Mouse (Mus musculus): ENCODE measurements around the gene Trp53bp2. TPM values are rescaled to one million over a fixed set of nuclear protein-coding genes. Genes with fewer than 3 reads are reported as not detected.
A peak's percentile ranks its signal among the peaks of the same experiment; 100 is the strongest.

The Trp53bp2 gene
- polyA plus RNA-seq, 1 experiment from 2014 or later, result 25.7 TPM

GRCm38 (mm10) chr1:182380683-182381082, 28.3 kb upstream of the Trp53bp2 start:
- no peak overlapping the region for H3K9ac ChIP-seq (replicated peaks)
- no peak for ATAC-seq
- no peak overlapping the region for H3K4me2 ChIP-seq (replicated peaks)
- no peaks in the 10 kb centered on the region for H3K27me3 ChIP-seq
- no peak overlapping the region for H3K27ac ChIP-seq
- WGBS, result 91% methylated on average over 7 of the region's 7 CpGs
- H3K4me1 ChIP-seq (replicated peaks), result peaks cover 7% of the 10 kb centered on the region
- no peaks in the 10 kb centered on the region for H3K36me3 ChIP-seq
- H3K9me3 ChIP-seq, result no peaks in the 10 kb centered on the region
- H3K4me3 ChIP-seq (replicated peaks), result no peak overlapping the region

DNA sequence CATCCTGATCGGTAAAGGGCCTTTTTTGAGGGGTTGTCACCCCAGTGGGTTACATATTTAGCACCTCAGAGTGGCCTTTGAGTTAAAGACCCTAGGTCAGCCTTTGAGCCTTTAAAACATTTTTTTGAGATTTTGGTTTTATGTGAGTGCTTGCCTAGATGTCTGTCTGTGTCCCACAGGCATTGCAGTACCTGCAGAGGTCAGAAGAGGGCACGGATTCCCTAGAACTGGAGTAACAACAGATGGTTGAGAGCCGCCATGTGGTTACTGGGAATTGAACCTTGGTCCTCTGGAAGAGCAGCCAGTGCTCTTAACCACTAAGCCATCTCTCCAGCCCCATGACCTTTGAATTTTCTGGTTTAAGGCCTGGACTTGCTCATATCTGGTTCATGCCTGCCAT, 27.6 kb upstream of the Trp53bp2 start:
- Histone ChIP-seq H3K4me1 (replicated peaks) (0 out of 2 replicates have a peak, but pooled peaks cover 1% of the 10 kb centered on the region), H3K4me2 (replicated peaks) (no peak overlapping the region), H3K4me3 (replicated peaks) (no peak overlapping the region), H3K9me3 (no peaks in the 10 kb centered on the region), H3K9ac (replicated peaks) (no peak overlapping the region), H3K27ac (no peak overlapping the region), H3K36me3 (no peaks in the 10 kb centered on the region), H3K27me3 (no peaks in the 10 kb centered on the region)
- 86% methylated on average over 3 of the region's 3 CpGs for WGBS
- no peak for ATAC-seq

- H3K27me3 ChIP-seq, result no peaks in the 10 kb centered on the region
- no peak overlapping the region for H3K27ac ChIP-seq
- 21% methylated on average over 9 of the region's 9 CpGs for WGBS
- H3K36me3 ChIP-seq, result no peaks in the 10 kb centered on the region
- H3K9me3 ChIP-seq, result no peaks in the 10 kb centered on the region
- H3K9ac ChIP-seq (replicated peaks), result no peak overlapping the region
- no peak overlapping the region for H3K4me3 ChIP-seq (replicated peaks)
- H3K4me1 ChIP-seq (replicated peaks), result no peaks in the 10 kb centered on the region
- no peak overlapping the region for H3K4me2 ChIP-seq (replicated peaks)
- no peak for ATAC-seq
Observed at GRCm38 (mm10) chr1:182383096-182383495, 25.9 kb upstream of the Trp53bp2 start.

GRCm38 (mm10) chr1:182386449-182386848, 22.5 kb upstream of the Trp53bp2 start:
- Histone ChIP-seq H3K9ac (replicated peaks) (no peak overlapping the region), H3K9me3 (no peaks in the 10 kb centered on the region), H3K4me1 (replicated peaks) (no peaks in the 10 kb centered on the region), H3K27me3 (no peaks in the 10 kb centered on the region), H3K4me3 (replicated peaks) (no peak overlapping the region), H3K27ac (no peak overlapping the region), H3K4me2 (replicated peaks) (no peak overlapping the region), H3K36me3 (no peaks in the 10 kb centered on the region)
- no peak for ATAC-seq
- WGBS, result 93% methylated on average over 8 of the region's 8 CpGs

DNA sequence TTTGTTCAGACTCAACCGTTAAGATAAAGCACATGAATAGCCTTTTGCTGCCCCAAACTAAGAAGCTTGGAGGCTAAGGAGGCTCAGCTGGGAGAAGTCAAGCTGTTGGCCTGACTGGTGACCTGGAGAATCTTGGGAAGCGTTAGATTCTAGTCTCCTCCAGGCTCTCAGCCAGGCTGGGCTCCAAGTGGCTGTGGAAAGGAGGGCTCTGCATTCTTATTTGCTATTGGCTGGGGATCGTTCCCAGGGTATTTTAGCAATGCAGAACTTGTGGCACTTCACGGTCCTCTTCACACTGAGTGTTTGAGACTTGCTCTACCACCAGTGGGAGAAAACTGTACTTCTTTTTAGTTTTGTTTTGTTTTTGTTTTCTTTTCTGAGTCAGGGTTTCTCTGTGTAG, 20.2 kb upstream of the Trp53bp2 start:
- Histone ChIP-seq H3K9me3 (no peaks in the 10 kb centered on the region), H3K36me3 (no peaks in the 10 kb centered on the region), H3K4me2 (replicated peaks) (no peak overlapping the region), H3K27ac (no peak overlapping the region), H3K27me3 (no peaks in the 10 kb centered on the region), H3K4me1 (replicated peaks) (no peaks in the 10 kb centered on the region), H3K9ac (replicated peaks) (no peak overlapping the region), H3K4me3 (replicated peaks) (no peak overlapping the region)
- 64% methylated on average over 4 of the region's 4 CpGs for WGBS
- no peak for ATAC-seq

- Histone ChIP-seq H3K9me3 (no peaks in the 10 kb centered on the region), H3K27me3 (no peaks in the 10 kb centered on the region), H3K9ac (replicated peaks) (no peak overlapping the region), H3K4me2 (replicated peaks) (no peak overlapping the region), H3K4me1 (replicated peaks) (no peaks in the 10 kb centered on the region), H3K4me3 (replicated peaks) (no peak overlapping the region), H3K27ac (no peak overlapping the region), H3K36me3 (no peaks in the 10 kb centered on the region)
- 75% methylated on average over 8 of the region's 8 CpGs for WGBS
- no peak for ATAC-seq
Observed at GRCm38 (mm10) chr1:182398171-182398570, 10.8 kb upstream of the Trp53bp2 start.

- Histone ChIP-seq H3K27me3 (no peaks in the 10 kb centered on the region), H3K36me3 (no peaks in the 10 kb centered on the region), H3K4me2 (replicated peaks) (no peak overlapping the region), H3K27ac (no peak overlapping the region), H3K9me3 (no peaks in the 10 kb centered on the region), H3K4me3 (replicated peaks) (no peak overlapping the region), H3K4me1 (replicated peaks) (no peaks in the 10 kb centered on the region), H3K9ac (replicated peaks) (no peak overlapping the region)
- no peak for ATAC-seq
- WGBS, result 85% methylated on average over 3 of the region's 3 CpGs
Observed at GRCm38 (mm10) chr1:182398780-182399179, 10.2 kb upstream of the Trp53bp2 start.

DNA sequence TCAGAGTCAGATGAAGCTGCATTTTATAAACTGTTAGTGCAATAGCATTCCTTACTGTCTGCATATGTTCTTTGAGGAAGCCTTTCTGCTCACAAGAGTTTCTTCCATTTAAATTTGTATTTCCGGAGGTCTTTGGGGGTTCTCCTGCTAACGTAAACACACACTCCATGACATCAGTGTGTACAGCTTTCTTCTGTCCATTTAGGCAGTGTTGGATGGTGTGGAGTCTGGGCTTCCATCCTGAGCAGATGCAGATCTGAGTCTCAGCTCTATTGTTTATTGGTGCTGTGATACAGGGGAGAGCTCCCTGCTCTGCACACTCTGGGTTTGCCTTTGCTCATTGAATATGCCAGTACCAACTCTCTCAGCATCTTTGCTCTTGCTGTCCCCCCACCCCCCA, 9.8 kb upstream of the Trp53bp2 start:
- WGBS, result 92% methylated on average over 2 of the region's 2 CpGs
- no peak overlapping the region for H3K9ac ChIP-seq (replicated peaks)
- H3K4me2 ChIP-seq (replicated peaks), result no peak overlapping the region
- no peaks in the 10 kb centered on the region for H3K36me3 ChIP-seq
- H3K4me1 ChIP-seq (replicated peaks), result no peaks in the 10 kb centered on the region
- no peak overlapping the region for H3K27ac ChIP-seq
- no peaks in the 10 kb centered on the region for H3K27me3 ChIP-seq
- H3K9me3 ChIP-seq, result no peaks in the 10 kb centered on the region
- H3K4me3 ChIP-seq (replicated peaks), result no peak overlapping the region
- no peak for ATAC-seq

DNA sequence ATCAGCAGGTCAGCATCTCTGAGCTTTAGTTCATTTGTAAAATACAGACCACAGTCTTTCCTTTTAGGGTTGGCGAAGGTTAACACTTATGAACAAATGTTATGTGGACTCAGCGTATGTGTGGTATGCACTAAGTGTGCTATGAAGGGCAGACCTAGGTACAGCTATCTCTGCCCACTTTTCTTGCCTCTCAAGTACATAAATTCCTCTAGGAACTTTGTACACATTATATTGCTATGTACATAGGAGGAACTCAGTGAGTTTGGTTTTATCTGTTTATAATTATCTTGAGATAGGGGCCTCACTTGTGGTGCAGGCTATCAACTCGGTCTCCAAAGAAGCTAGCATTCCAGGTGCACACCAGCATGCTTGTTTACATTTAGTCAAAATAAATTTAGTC, 9.1 kb upstream of the Trp53bp2 start:
- no peaks in the 10 kb centered on the region for H3K9me3 ChIP-seq
- no peak overlapping the region for H3K27ac ChIP-seq
- no peak overlapping the region for H3K9ac ChIP-seq (replicated peaks)
- no peaks in the 10 kb centered on the region for H3K36me3 ChIP-seq
- no peak overlapping the region for H3K4me2 ChIP-seq (replicated peaks)
- H3K4me1 ChIP-seq (replicated peaks), result no peaks in the 10 kb centered on the region
- H3K4me3 ChIP-seq (replicated peaks), result no peak overlapping the region
- no peak for ATAC-seq
- 93% methylated on average over 3 of the region's 3 CpGs for WGBS
- H3K27me3 ChIP-seq, result no peaks in the 10 kb centered on the region

DNA sequence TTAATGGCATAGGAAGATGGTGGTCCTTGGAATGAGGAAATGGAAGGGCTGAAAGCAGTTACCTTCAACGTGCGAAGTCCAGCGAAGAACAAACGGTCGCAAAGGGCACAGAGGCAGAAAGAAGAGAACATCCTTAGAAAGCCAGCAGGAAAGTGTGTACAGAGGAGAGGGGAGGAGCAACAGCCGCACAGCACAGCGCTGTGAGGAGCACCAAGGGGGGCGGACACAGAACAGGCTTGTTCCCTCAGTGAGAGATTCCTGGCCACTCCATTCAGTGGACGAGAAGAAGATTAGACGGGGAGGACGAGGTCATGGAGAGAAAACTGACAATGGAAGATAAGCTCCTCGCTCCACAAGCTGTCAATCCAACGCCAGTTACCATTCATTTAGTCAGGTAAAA, 5.9 kb upstream of the Trp53bp2 start:
- ATAC-seq, result no peak
- 48% methylated on average over 13 of the region's 13 CpGs for WGBS
- Histone ChIP-seq H3K4me1 (replicated peaks) (peaks cover 3% of the 10 kb centered on the region), H3K4me3 (replicated peaks) (no peak overlapping the region), H3K4me2 (replicated peaks) (no peak overlapping the region), H3K27me3 (no peaks in the 10 kb centered on the region), H3K9me3 (no peaks in the 10 kb centered on the region), H3K36me3 (no peaks in the 10 kb centered on the region), H3K9ac (replicated peaks) (no peak overlapping the region), H3K27ac (no peak overlapping the region)

DNA sequence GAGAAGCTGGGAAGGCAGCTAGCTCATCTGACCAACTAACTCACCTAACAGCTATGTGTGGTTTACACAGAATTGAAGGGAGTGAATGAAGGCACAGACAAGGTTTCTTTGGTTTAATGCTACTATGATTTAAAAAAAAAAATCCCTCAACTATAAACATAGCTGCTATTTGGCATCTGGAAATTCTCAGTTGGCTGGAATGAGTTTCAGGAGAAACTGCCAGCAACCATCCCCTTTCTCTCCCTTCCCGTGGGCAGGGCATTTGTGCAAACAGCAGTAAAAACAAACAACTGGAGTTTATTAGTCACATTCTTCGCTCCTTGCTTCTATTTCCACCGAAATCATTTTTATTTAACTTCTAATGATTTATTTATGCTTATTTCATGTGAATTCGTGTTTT, 2.4 kb upstream of the Trp53bp2 start:
- WGBS, result 87% methylated on average over 4 of the region's 4 CpGs
- no peak overlapping the region for H3K27ac ChIP-seq
- H3K27me3 ChIP-seq, result no peaks in the 10 kb centered on the region
- peaks cover 24% of the 10 kb centered on the region for H3K4me1 ChIP-seq (replicated peaks)
- no peaks in the 10 kb centered on the region for H3K36me3 ChIP-seq
- no peak overlapping the region for H3K4me2 ChIP-seq (replicated peaks)
- no peak overlapping the region for H3K9ac ChIP-seq (replicated peaks)
- H3K4me3 ChIP-seq (replicated peaks), result no peak overlapping the region
- ATAC-seq, result no peak
- H3K9me3 ChIP-seq, result no peaks in the 10 kb centered on the region

DNA sequence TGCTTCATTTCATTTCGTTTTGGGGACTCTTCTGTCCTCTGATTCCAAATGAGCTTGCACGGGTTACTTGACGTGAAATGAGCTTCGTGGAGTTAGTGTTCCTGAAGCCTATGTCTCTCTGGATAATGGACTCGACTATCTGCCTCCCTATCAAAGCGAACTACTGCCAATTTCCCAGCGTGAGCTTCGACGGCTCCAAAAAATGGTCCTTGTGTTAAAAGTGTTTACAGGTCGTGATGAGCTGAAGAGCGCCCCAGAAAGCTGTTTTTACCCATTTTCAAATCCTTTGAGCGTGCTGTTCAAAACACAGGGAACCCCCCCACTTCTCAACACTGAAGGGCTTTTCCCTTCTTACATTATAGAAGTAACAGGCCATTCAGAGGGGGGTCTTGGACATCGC, 729 bp upstream of the Trp53bp2 start:
- WGBS, result 4% methylated on average over 13 of the region's 13 CpGs
- 0 out of 2 replicates have a peak, but pooled peaks have one; percentile 2 for ATAC-seq

GRCm38 (mm10) chr1:182409401-182410173, 615 bp downstream of the Trp53bp2 start:
- Histone ChIP-seq H3K36me3 (no peaks in the 10 kb centered on the region), H3K4me1 (replicated peaks) (peaks cover 46% of the 10 kb centered on the region), H3K27me3 (no peaks in the 10 kb centered on the region), H3K27ac (peak overlapping the region; percentile 96), H3K9me3 (no peaks in the 10 kb centered on the region), H3K9ac (replicated peaks) (peak overlapping the region; percentile 95), H3K4me3 (replicated peaks) (peak overlapping the region; percentile 86), H3K4me2 (replicated peaks) (peak overlapping the region; percentile 72)
- peak; percentile 60; the same call in 1 of the 2 replicates for ATAC-seq
- 2% methylated on average over 28 of the region's 34 CpGs for WGBS

More for the DNA sequence above, 729 bp upstream of the Trp53bp2 start:
- Histone ChIP-seq H3K9ac (replicated peaks) (peak overlapping the region; percentile 95), H3K4me3 (replicated peaks) (peak overlapping the region; percentile 86), H3K27ac (peak overlapping the region; percentile 96), H3K9me3 (no peaks in the 10 kb centered on the region), H3K4me2 (replicated peaks) (peak overlapping the region; percentile 72), H3K27me3 (no peaks in the 10 kb centered on the region), H3K36me3 (no peaks in the 10 kb centered on the region), H3K4me1 (replicated peaks) (peaks cover 40% of the 10 kb centered on the region)

All from midbrain, embryonic 13.5 days (tissue).